ENCODE assay signal across 8 mouse cellular contexts in genomic region chr19:8711949-8712869, GRCm38 (mm10). TPM values are rescaled to one million over a fixed set of nuclear protein-coding genes. Genes with fewer than 3 reads are reported as not detected.
DNase-seq lines count a peak whose midpoint lies in the region; ATAC-seq and TF ChIP-seq lines count a peak whose summit lies in the region.

No protein-coding gene starts in this region.

- no peaks in the 10 kb centered on the region for H3K27me3 ChIP-seq in kidney, adult 2 months (replicated peaks; ENCODE audit: control insufficient read depth, insufficient read depth, low read length)
- no peaks in the 10 kb centered on the region for H3K27me3 ChIP-seq in hindbrain, embryonic 15.5 days
- no peaks in the 10 kb centered on the region for H3K27me3 ChIP-seq in midbrain, embryonic 11.5 days (ENCODE audit: control insufficient read depth, insufficient read depth, low read length)

- peaks cover 4% of the 10 kb centered on the region for H3K36me3 ChIP-seq in kidney, adult 2 months (ENCODE audit: control insufficient read depth, insufficient read depth, low read length)
- H3K36me3 ChIP-seq in hindbrain, embryonic 15.5 days = peaks cover 50% of the 10 kb centered on the region
- peaks cover 27% of the 10 kb centered on the region; the same call in 1 of the 2 replicates for H3K36me3 ChIP-seq in midbrain, embryonic 11.5 days (ENCODE audit: control insufficient read depth, insufficient read depth, low read length)

- H3K9ac ChIP-seq in hindbrain, embryonic 15.5 days = peak overlapping the region; percentile 60
- peak overlapping the region; percentile 93 for H3K9ac ChIP-seq in midbrain, embryonic 11.5 days (ENCODE audit: low read length)

- 32% methylated on average over 10 of the region's 10 CpGs for WGBS in kidney, adult 2 months
- 65% methylated on average over 10 of the region's 10 CpGs for WGBS in hindbrain, embryonic 15.5 days
- 72% methylated on average over 10 of the region's 10 CpGs for WGBS in midbrain, embryonic 11.5 days

- no peak for TF ChIP-seq CTCF in kidney, adult 2 months (conservative IDR thresholded peaks at IDR 0.05; ENCODE audit: insufficient read depth, insufficient read length, low read depth, low read length)

- DNase-seq in kidney, adult 2 months = no peak
- no peak for DNase-seq in kidney, postnatal 36 days
- peak; percentile 50 for DNase-seq in adipocyte (ENCODE audit: low spot score)
- DNase-seq in midbrain, embryonic 11.5 days (ENCODE audit: low spot score, missing footprints) = no peak
- DNase-seq in thymus, postnatal 4 days = peak; percentile 48
- no peak for DNase-seq in adrenal gland, postnatal 14 days
- DNase-seq in layer of hippocampus, adult 9-11 months = no peak

- H3K27ac ChIP-seq in kidney, adult 2 months (ENCODE audit: insufficient read depth, low read depth, low read length) = peak overlapping the region; percentile 83
- peak overlapping the region; percentile 85 for H3K27ac ChIP-seq in hindbrain, embryonic 15.5 days (replicated peaks)
- peak overlapping the region; percentile 77 for H3K27ac ChIP-seq in midbrain, embryonic 11.5 days (ENCODE audit: low read depth, low read length)

- H3K9me3 ChIP-seq in hindbrain, embryonic 15.5 days = no peaks in the 10 kb centered on the region
- no peaks in the 10 kb centered on the region for H3K9me3 ChIP-seq in midbrain, embryonic 11.5 days (ENCODE audit: control insufficient read depth, low read length)

- H3K4me2 ChIP-seq in hindbrain, embryonic 15.5 days = peak overlapping the region; percentile 63
- H3K4me2 ChIP-seq in midbrain, embryonic 11.5 days = peak overlapping the region; percentile 73

- TF ChIP-seq POLR2A in kidney, adult 2 months (IDR thresholded peaks at IDR 0.05; ENCODE audit: low read depth, low read length) = no peak

- H3K4me1 ChIP-seq in kidney, adult 2 months (ENCODE audit: control insufficient read depth, insufficient read depth, low read length) = peaks cover 9% of the 10 kb centered on the region; the same call in 1 of the 2 replicates
- H3K4me1 ChIP-seq in hindbrain, embryonic 15.5 days (replicated peaks) = peaks cover 38% of the 10 kb centered on the region
- H3K4me1 ChIP-seq in midbrain, embryonic 11.5 days (ENCODE audit: control insufficient read depth, insufficient read depth, low read length) = peaks cover 16% of the 10 kb centered on the region

- no peak for ATAC-seq in hindbrain, embryonic 15.5 days (ENCODE audit: low FRiP score, low read depth)
- ATAC-seq in midbrain, embryonic 11.5 days (ENCODE audit: low FRiP score) = no peak

- peak overlapping the region; percentile 81 for H3K4me3 ChIP-seq in kidney, adult 2 months (ENCODE audit: insufficient read depth, low read depth, low read length)
- H3K4me3 ChIP-seq in hindbrain, embryonic 15.5 days = peak overlapping the region; percentile 51
- H3K4me3 ChIP-seq in midbrain, embryonic 11.5 days (ENCODE audit: low read depth, low read length) = peak overlapping the region; percentile 91

RNA-seq across cellular contexts. Expression of gene Slc3a2, which starts 11.0 kb away (rescaled TPM):
- 560 and 573 TPM in 2 replicates for polyA plus RNA-seq in kidney, adult 2 months (2012; rRNA removed)
- 170 and 175 TPM in 2 replicates for polyA plus RNA-seq in hindbrain, embryonic 15.5 days (2015; fragmentation: Nextera tagmentation; extraction: Ambion mirVana)
- polyA plus RNA-seq in midbrain, embryonic 11.5 days (2014; fragmentation: Nextera tagmentation; extraction: Ambion mirVana) = 139 and 142 TPM in 2 replicates
- 178 and 199 TPM in 2 replicates for total RNA-seq in adrenal gland, postnatal 14 days (2021)

RNA-seq across cellular contexts. Expression of gene Wdr74, which starts 23.4 kb away (rescaled TPM):
- polyA plus RNA-seq in kidney, adult 2 months (2012; rRNA removed) = 28.2 and 29.3 TPM in 2 replicates
- polyA plus RNA-seq in hindbrain, embryonic 15.5 days (2015; fragmentation: Nextera tagmentation; extraction: Ambion mirVana) = 91.9 and 96.1 TPM in 2 replicates
- 74.2 and 83.7 TPM in 2 replicates for polyA plus RNA-seq in midbrain, embryonic 11.5 days (2014; fragmentation: Nextera tagmentation; extraction: Ambion mirVana)
- total RNA-seq in adrenal gland, postnatal 14 days (2021) = 50.8 and 68.2 TPM in 2 replicates

RNA-seq across cellular contexts. Expression of gene 1700092M07Rik, which starts 28.3 kb away (rescaled TPM):
- 0.39 TPM in 1 of 2 replicates, not detected in the other for polyA plus RNA-seq in kidney, adult 2 months (2012; rRNA removed)
- polyA plus RNA-seq in hindbrain, embryonic 15.5 days (2015; fragmentation: Nextera tagmentation; extraction: Ambion mirVana) = 1.3 and 1.7 TPM in 2 replicates
- 1.5 and 2.7 TPM in 2 replicates for polyA plus RNA-seq in midbrain, embryonic 11.5 days (2014; fragmentation: Nextera tagmentation; extraction: Ambion mirVana)
- total RNA-seq in adrenal gland, postnatal 14 days (2021) = 2.3 and 2.4 TPM in 2 replicates

RNA-seq across cellular contexts. Expression of gene Stx5a, which starts 29.0 kb away (rescaled TPM):
- 51.4 and 59.4 TPM in 2 replicates for polyA plus RNA-seq in kidney, adult 2 months (2012; rRNA removed)
- 113 and 122 TPM in 2 replicates for polyA plus RNA-seq in hindbrain, embryonic 15.5 days (2015; fragmentation: Nextera tagmentation; extraction: Ambion mirVana)
- polyA plus RNA-seq in midbrain, embryonic 11.5 days (2014; fragmentation: Nextera tagmentation; extraction: Ambion mirVana) = 85.6 and 94.7 TPM in 2 replicates
- total RNA-seq in adrenal gland, postnatal 14 days (2021) = 77.9 and 90.8 TPM in 2 replicates

RNA-seq across cellular contexts. Expression of gene Nxf1, which starts 44.7 kb away (rescaled TPM):
- polyA plus RNA-seq in kidney, adult 2 months (2012; rRNA removed) = 84.0 and 89.7 TPM in 2 replicates
- 142 and 145 TPM in 2 replicates for polyA plus RNA-seq in hindbrain, embryonic 15.5 days (2015; fragmentation: Nextera tagmentation; extraction: Ambion mirVana)
- polyA plus RNA-seq in midbrain, embryonic 11.5 days (2014; fragmentation: Nextera tagmentation; extraction: Ambion mirVana) = 209 and 235 TPM in 2 replicates
- 110 and 120 TPM in 2 replicates for total RNA-seq in adrenal gland, postnatal 14 days (2021)

Comparison
In these comparisons a context has a peak if more than half of its experiments do, and no peak if none do; other contexts are left out.
1. DNase-seq: peak in adipocyte (single experiment) and thymus, postnatal 4 days (single experiment); none in kidney, adult 2 months (single experiment), kidney, postnatal 36 days (0 of 2), midbrain, embryonic 11.5 days (single experiment), adrenal gland, postnatal 14 days (single experiment) and layer of hippocampus, adult 9-11 months (single experiment).
2. Peak in every context shown above with its lines, with median percentiles within 50 percentile points of each other: H3K27ac ChIP-seq and H3K4me3 ChIP-seq.